Mouse (Mus musculus) small intestine, adult 2 months (tissue): ENCODE measurements around the gene RPS10-NUDT3.

ENCODE experiments used
- CTCF ChIP-seq: fragments of 200-500 bp; IDR thresholded peaks from 2 replicates; pipeline ENCODE4 v1.5.1; 2012; ENCODE audit warnings: low read depth, mild to moderate bottlenecking, control low read depth, inconsistent platforms, low read length, moderate library complexity, mixed read lengths; ENCODE audit not compliant: insufficient replicate concordance, insufficient read length; ENCODE audit errors: extremely low read depth
- POLR2A ChIP-seq: fragments of 200-500 bp; IDR thresholded peaks from 2 replicates; pipeline ENCODE4 v1.6.1; 2012; ENCODE audit warnings: low read depth, mild to moderate bottlenecking, control low read depth, inconsistent platforms, low read length, moderate library complexity

DNA sequence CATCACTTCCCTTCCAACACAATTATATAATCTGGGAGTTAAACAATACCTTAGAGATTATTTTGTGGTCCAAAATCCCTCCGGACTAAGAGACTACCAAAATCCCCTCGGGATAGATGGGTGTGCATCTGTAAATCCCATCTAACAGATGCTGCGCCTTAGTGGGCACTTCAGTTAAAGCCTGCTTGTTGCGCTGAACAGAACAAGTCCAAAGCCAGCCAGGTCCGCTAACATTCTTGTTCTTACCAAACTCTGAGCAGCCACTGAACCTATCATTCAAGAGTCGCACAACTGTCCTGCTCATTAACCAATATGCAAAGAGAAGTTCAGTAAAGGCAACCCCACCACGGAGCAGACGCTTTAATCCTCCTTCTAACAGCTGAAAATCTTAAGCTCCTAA lies 13.9 kb downstream of the RPS10-NUDT3 start:
- no peak for TF ChIP-seq CTCF
- no peak for TF ChIP-seq POLR2A
